Mouse (Mus musculus) forebrain, embryonic 10.5 days (tissue): Measurements from ENCODE around the gene Med12l. TPM values are rescaled to one million over a fixed set of nuclear protein-coding genes. Genes with fewer than 3 reads are reported as not detected.
"Not testable (repeated sequence)": the region's sequence is repeated elsewhere in the genome, so short reads cannot be mapped to it uniquely, and the experiment has no call there.

Experiments used
- DNase-seq: peaks from one replicate; pipeline ENCODE4 v3.0.0-alpha.2; 2017; ENCODE audit warnings: low spot score; ENCODE audit errors: extremely low spot score
- H3K27ac ChIP-seq: fragments of 300-500 bp; sonication (generic); 2 replicates; pipeline ENCODE4 v1.5.1; 2016; ENCODE audit warnings: mild to moderate bottlenecking
- H3K27me3 ChIP-seq: fragments of 300-500 bp; sonication (generic); 2 replicates; pipeline ENCODE4 v1.6.1; 2016; ENCODE audit warnings: mild to moderate bottlenecking; ENCODE audit not compliant: poor library complexity, severe bottlenecking
- H3K36me3 ChIP-seq: fragments of 300-500 bp; sonication (generic); replicated peaks from 2 replicates; pipeline ENCODE4 v1.6.1; 2016; ENCODE audit warnings: mild to moderate bottlenecking, moderate library complexity
- H3K4me1 ChIP-seq: fragments of 300-500 bp; sonication (generic); 2 replicates; pipeline ENCODE4 v1.6.1; 2016
- H3K4me3 ChIP-seq: fragments of 300-500 bp; sonication (generic); 2 replicates; pipeline ENCODE4 v1.5.1; 2016; ENCODE audit warnings: mild to moderate bottlenecking, moderate library complexity
- H3K9me3 ChIP-seq: fragments of 300-500 bp; sonication (generic); 2 replicates; pipeline ENCODE4 v1.6.1; 2016; ENCODE audit warnings: mild to moderate bottlenecking, moderate library complexity
- WGBS: fragments of 180-500 bp; shearing (Covaris S2); methylation state at CpG from one replicate; pipeline ENCODE4 v1.1.7; 2016; 5-methylcytosine and 5-hydroxymethylcytosine counted together
- polyA plus RNA-seq: library from polyadenylated mRNA; unstranded; fragments of >200 nt; fragmentation: Nextera tagmentation; extraction: Ambion mirVana; gene quantifications from 2 replicates; pipeline ENCODE4 v1.2.1, GENCODE M21; 2016

Med12l gene
- polyA plus RNA-seq, 1 experiment from 2014 or later = 3.1 TPM

GRCm38 (mm10) chr3:59030986-59031385 is 25.4 kb downstream of the Med12l start:
- no peak for DNase-seq
- no peaks in the 10 kb centered on the region for H3K9me3 ChIP-seq
- no peaks in the 10 kb centered on the region for H3K36me3 ChIP-seq
- no peak overlapping the region for H3K4me3 ChIP-seq
- H3K4me1 ChIP-seq = peaks cover 6% of the 10 kb centered on the region; the same call in 1 of the 2 replicates
- 77% methylated on average over 4 of the region's 4 CpGs for WGBS
- H3K27me3 ChIP-seq = no peaks in the 10 kb centered on the region
- no peak overlapping the region for H3K27ac ChIP-seq

GRCm38 (mm10) chr3:59041487-59041886 is 35.9 kb downstream of the Med12l start:
- H3K27ac ChIP-seq = no peak overlapping the region
- H3K4me1 ChIP-seq = peaks cover 11% of the 10 kb centered on the region
- no peaks in the 10 kb centered on the region for H3K36me3 ChIP-seq
- H3K27me3 ChIP-seq = no peaks in the 10 kb centered on the region
- no peaks in the 10 kb centered on the region for H3K9me3 ChIP-seq
- WGBS = 83% methylated on average over 6 of the region's 6 CpGs
- DNase-seq = no peak
- no peak overlapping the region for H3K4me3 ChIP-seq

DNA sequence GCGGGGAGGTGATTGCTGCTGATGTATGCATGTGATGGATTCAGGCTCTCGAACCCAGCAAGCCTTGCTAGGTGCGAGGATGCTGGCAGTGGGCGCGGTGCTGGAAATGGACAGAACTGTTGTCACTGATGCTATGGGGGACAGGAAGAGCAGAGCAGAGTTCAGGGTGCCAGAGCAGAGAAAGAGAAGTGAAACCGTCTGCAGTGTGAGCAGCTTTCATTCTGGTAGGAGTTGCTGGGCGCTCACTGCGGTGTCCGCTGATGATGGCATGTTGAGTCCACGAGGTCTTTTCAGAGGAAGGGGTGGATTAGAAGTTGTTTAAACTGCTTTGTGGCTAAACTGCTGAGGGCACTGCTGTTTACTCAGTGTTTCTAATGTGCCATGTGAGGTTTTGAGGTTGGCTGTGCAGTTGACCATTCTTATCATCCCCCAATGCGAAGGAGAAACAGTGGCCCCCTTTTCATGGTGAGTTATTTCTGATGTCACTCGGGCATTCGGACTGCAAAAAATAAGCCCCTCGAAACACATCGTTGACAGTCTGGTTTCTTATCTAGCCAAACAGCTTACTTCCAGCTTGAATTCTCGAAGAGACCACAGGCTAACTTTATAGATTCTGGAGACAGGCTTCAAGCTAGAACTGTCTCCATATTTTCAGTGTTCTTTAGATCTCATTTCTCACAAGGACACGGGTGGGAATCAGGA is 49.4 kb downstream of the Med12l start:
- no peak for DNase-seq
- Histone ChIP-seq H3K36me3 (no peaks in the 10 kb centered on the region), H3K4me3 (no peak overlapping the region), H3K27me3 (no peaks in the 10 kb centered on the region), H3K4me1 (peaks cover 8% of the 10 kb centered on the region), H3K9me3 (no peaks in the 10 kb centered on the region), H3K27ac (no peak overlapping the region)
- WGBS = 90% methylated on average over 17 of the region's 17 CpGs

GRCm38 (mm10) chr3:59059022-59059541 is 53.5 kb downstream of the Med12l start:
- peak overlapping the region; percentile 25; the same call in 1 of the 2 replicates for H3K4me3 ChIP-seq
- peak; percentile 64 for DNase-seq
- WGBS = 3% methylated on average over 7 of the region's 7 CpGs
- no peaks in the 10 kb centered on the region for H3K36me3 ChIP-seq
- no peak overlapping the region for H3K27ac ChIP-seq
- H3K27me3 ChIP-seq = no peaks in the 10 kb centered on the region
- H3K4me1 ChIP-seq = peaks cover 13% of the 10 kb centered on the region
- no peaks in the 10 kb centered on the region for H3K9me3 ChIP-seq

DNA sequence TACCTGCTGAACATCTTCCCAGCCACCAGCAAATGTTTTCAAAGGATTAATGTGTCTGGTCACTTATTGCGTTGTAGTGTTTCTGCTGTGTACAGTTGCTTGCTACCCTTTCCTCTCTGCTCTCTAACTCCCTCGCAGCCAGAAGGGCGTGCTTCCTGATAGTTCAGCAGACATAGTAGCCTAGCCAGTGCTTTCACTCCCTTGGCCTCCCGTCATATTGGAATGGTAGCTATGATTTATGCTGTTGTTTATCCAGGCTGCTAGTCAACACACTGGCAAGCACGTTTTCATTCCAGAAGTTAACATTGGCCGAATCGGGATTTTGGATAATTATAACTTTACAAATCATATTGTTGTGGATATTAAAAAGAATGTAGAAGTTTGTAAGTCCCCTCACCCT is 54.5 kb downstream of the Med12l start:
- 93% methylated on average over 7 of the region's 7 CpGs for WGBS
- H3K4me1 ChIP-seq = peaks cover 13% of the 10 kb centered on the region
- DNase-seq = no peak
- H3K9me3 ChIP-seq = no peaks in the 10 kb centered on the region
- H3K4me3 ChIP-seq = no peak overlapping the region
- no peak overlapping the region for H3K27ac ChIP-seq
- H3K36me3 ChIP-seq = no peaks in the 10 kb centered on the region
- no peaks in the 10 kb centered on the region for H3K27me3 ChIP-seq

DNA sequence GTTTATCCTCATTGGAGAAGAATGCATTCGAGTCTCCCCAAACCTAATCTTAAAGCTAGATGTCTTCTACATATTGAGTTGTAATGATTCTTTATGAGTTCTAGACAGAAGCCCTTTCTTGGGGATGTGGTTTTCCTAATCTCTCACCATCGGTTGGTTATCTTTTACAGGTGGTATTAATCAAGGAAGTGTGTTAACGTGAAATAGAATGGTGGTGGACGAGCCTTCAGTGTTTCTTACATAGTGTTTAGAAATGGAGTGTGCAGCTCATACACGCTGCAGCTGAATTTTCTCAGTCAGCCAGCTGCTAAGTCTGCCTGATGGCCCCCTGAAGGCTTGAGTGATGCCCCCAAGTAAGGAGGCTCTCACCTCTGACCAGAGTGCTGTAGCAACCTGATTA is 56.5 kb downstream of the Med12l start:
- Histone ChIP-seq H3K4me1 (peaks cover 13% of the 10 kb centered on the region), H3K36me3 (no peaks in the 10 kb centered on the region), H3K27ac (no peak overlapping the region), H3K9me3 (no peaks in the 10 kb centered on the region), H3K4me3 (no peak overlapping the region), H3K27me3 (no peaks in the 10 kb centered on the region)
- DNase-seq = no peak
- 77% methylated on average over 5 of the region's 5 CpGs for WGBS

DNA sequence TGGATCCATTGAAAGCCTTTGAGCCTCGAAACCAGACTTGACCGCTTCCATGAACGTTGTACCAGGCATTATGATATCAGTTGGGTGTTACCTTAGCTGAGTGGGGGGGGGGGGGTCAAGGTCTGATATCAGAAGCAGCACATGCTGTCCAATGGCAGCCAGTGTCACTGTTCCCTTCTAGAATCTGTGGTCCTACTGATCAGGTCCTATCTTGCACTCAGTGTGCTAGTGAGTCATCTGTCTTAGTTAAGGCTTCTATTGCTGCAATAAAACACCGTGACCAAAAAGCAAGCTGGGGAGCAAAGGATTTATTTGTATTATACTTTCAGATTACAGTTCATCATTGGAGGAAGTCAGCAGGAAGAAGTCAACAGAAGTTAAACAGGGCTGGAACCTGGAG is 57.8 kb downstream of the Med12l start:
- peaks cover 12% of the 10 kb centered on the region for H3K4me1 ChIP-seq
- no peaks in the 10 kb centered on the region for H3K36me3 ChIP-seq
- H3K27ac ChIP-seq = no peak overlapping the region
- H3K9me3 ChIP-seq = no peaks in the 10 kb centered on the region
- H3K27me3 ChIP-seq = no peaks in the 10 kb centered on the region
- H3K4me3 ChIP-seq = no peak overlapping the region
- DNase-seq = no peak
- 93% methylated on average over 4 of the region's 4 CpGs for WGBS

- Histone ChIP-seq H3K9me3 (no peaks in the 10 kb centered on the region), H3K4me1 (peaks cover 5% of the 10 kb centered on the region; the same call in 1 of the 2 replicates), H3K27me3 (no peaks in the 10 kb centered on the region), H3K36me3 (no peaks in the 10 kb centered on the region), H3K27ac (no peak overlapping the region), H3K4me3 (no peak overlapping the region)
- WGBS = 84% methylated on average over 3 of the region's 3 CpGs
- DNase-seq = no peak
Measured at GRCm38 (mm10) chr3:59065937-59066336, 60.3 kb downstream of the Med12l start.

GRCm38 (mm10) chr3:59066558-59067294 is 61.1 kb downstream of the Med12l start:
- 82% methylated on average over 8 of the region's 8 CpGs for WGBS
- no peak overlapping the region for H3K4me3 ChIP-seq
- no peak for DNase-seq
- no peak overlapping the region for H3K27ac ChIP-seq
- H3K4me1 ChIP-seq = peaks cover 5% of the 10 kb centered on the region; the same call in 1 of the 2 replicates
- no peaks in the 10 kb centered on the region for H3K9me3 ChIP-seq
- no peaks in the 10 kb centered on the region for H3K36me3 ChIP-seq
- H3K27me3 ChIP-seq = no peaks in the 10 kb centered on the region

DNA sequence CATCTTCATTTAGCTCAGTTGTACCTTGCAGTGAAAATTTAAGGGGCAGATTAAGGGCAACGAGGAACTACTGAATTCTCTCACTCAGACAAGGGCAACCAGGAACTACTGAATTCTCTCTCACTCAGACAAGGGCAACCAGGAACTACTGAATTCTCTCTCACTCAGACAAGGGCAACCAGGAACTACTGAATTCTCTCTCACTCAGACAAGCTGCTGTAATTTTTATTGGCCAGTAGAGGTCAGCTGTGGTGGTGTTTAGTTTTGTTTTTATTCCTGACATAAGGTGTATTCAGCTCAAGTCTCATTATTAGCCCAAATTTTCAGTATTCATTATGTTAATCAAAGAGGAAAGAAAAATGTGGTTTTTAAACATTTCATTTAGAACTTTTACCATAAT is 63.4 kb downstream of the Med12l start:
- not testable (repeated sequence) for H3K27ac ChIP-seq, H3K9me3 ChIP-seq, H3K27me3 ChIP-seq, DNase-seq, H3K4me1 ChIP-seq, H3K4me3 ChIP-seq, H3K36me3 ChIP-seq
- 89% methylated on average over 1 of the region's 1 CpGs for WGBS

GRCm38 (mm10) chr3:59077278-59077677 is 71.7 kb downstream of the Med12l start:
- H3K4me3 ChIP-seq = no peak overlapping the region
- no peaks in the 10 kb centered on the region for H3K27me3 ChIP-seq
- no peak for DNase-seq
- H3K36me3 ChIP-seq = no peaks in the 10 kb centered on the region
- H3K4me1 ChIP-seq = peaks cover 18% of the 10 kb centered on the region
- H3K27ac ChIP-seq = no peak overlapping the region
- H3K9me3 ChIP-seq = no peaks in the 10 kb centered on the region
- 67% methylated on average over 4 of the region's 4 CpGs for WGBS

DNA sequence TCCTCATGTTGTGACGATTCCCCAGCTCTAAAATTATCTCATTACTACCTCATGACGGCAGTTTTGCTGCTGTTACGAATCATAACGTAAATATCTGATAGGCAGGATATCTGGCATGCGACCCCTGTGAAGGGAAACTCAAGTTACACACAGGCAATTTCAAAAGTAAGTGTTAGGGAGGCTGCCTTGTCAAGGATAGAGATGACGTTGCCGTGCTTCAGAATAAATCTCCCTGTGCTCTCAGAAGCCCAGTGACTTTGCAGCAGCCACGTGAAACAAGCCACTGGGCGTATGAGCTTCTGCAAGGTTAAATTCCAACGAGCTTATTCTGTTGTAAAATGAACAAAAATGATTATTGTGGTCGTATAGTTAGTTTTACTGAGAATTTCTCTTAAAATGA is 73.0 kb downstream of the Med12l start:
- H3K4me1 ChIP-seq = peaks cover 18% of the 10 kb centered on the region
- WGBS = 88% methylated on average over 11 of the region's 11 CpGs
- DNase-seq = no peak
- no peak overlapping the region for H3K4me3 ChIP-seq
- no peaks in the 10 kb centered on the region for H3K9me3 ChIP-seq
- H3K27ac ChIP-seq = no peak overlapping the region
- no peaks in the 10 kb centered on the region for H3K36me3 ChIP-seq
- no peaks in the 10 kb centered on the region for H3K27me3 ChIP-seq

- 39% methylated on average over 4 of the region's 4 CpGs for WGBS
- H3K4me1 ChIP-seq = peaks cover 18% of the 10 kb centered on the region
Measured at GRCm38 (mm10) chr3:59079327-59079726, 73.7 kb downstream of the Med12l start.

More at GRCm38 (mm10) chr3:59079327-59079726, 73.7 kb downstream of the Med12l start:
- H3K27me3 ChIP-seq = no peaks in the 10 kb centered on the region
- no peak overlapping the region for H3K27ac ChIP-seq
- no peak overlapping the region for H3K4me3 ChIP-seq
- no peaks in the 10 kb centered on the region; the same call in 1 of the 2 replicates for H3K36me3 ChIP-seq
- no peaks in the 10 kb centered on the region for H3K9me3 ChIP-seq
- DNase-seq = peak; percentile 49
